Mouse (Mus musculus) cerebellum, adult 11-12 months (tissue): Measurements from ENCODE around the gene Prkca.

Source experiments
- DNase-seq: peaks from one replicate; pipeline ENCODE4 v3.0.0; 2022

The Prkca gene

DNA sequence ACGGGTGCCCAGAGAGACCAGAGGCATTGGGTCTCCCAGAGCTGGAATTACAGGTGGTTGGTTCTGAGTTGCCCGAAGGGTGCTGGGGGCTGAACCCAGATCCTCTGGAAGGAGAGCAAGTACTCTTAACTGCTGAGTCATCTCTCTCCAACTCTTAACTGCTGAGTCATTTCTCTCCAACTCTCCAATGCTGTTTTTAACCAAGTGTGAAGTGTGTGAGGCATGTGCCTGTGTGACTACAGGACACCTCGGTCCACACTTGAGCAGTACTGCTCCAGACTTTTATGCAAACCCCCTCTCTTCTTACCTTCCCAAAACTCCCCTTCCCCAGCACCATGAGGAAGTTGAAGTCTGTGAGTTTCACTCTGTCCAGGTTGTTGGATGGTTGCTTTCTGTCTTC is 357.8 kb downstream of the Prkca start:
- DNase-seq = no peak

GRCm38 (mm10) chr11:107983883-107984282 is 359.8 kb downstream of the Prkca start:
- no peak for DNase-seq

DNA sequence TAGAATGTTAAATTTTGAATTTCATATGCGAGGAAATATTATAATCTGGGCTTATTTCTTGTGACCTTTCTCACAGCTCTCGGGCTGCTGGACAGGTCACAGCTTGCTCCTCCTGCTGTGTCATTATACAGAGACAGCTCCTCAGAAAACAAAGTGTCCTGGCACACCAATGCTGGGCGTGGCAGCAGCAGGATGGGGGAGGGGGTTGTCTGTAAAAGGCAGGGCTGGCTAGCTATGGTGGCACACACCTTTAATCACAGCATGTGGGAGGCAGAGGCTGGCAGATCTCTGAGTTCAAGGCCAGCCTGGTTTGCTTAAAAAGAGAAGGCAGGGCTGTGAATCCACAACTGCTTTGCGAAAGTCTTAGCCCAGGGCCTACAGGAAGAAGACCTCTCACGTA is 360.5 kb downstream of the Prkca start:
- DNase-seq = no peak

DNA sequence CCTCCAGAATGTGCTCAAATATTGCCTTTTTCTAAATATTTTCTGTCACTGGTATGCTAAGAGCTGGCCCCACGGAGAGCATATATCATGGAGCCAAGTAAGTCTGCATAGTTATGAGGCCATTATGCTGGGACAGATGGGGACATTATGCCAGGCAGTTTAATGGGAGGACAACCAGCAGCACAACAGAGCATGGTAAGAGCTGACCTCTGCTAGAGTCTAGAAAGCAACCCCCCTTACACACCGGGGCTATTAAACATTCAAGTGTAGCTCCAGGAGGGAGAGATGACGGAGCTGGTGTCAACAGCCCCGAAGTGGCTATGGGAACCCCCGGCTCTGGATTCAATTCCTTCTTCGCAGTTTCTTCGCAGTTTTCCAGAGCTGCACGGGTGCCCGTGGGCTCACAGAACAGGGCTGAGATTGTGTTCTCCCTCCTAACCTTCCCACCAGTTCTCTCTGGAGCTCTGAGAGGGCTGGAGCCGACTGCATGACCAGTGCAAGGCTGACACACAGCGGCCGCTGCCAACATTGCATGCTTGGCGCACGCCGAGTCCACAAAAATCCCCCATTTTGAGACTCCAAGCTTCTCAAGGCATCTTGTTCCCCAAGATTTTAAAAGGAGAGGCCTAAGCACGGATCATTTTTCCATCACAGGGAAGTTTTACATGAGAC is 361.4 kb downstream of the Prkca start:
- DNase-seq = no peak

DNA sequence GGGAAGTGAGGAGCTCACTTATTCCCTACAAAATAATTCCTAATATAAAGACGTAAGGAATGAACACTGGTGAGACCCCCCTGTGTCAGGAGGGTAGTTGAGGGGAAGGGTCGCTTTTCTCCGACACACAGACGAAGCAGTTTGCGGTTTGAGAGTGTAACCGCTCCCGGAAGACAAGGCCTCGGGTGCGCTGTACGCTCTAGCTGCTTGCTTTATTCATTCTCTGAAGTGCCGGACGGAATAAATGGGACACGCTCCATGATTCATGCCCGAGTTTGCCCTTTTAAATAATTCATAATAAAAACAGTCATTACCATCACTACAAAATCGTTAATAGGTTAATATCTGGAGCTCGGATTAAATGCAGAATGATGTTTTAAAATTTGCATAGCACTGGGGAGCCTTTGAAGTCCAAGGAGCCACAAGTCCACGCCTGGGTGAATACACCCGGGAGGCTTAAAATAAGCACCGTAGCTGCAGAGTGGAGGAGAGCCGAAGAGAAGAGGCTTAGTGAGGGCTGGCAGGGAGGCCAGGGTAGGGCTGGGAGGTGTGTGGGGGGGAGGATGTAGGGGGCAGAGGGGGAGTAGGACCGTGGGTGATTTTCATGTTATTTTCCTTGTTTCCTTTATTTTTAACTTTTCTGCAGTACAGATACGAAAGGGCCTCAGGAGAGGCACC is 364.1 kb downstream of the Prkca start:
- DNase-seq = no peak

GRCm38 (mm10) chr11:107969943-107970342 is 373.8 kb downstream of the Prkca start:
- no peak for DNase-seq

- no peak for DNase-seq
Measured at GRCm38 (mm10) chr11:107968147-107968546, 375.6 kb downstream of the Prkca start.

DNA sequence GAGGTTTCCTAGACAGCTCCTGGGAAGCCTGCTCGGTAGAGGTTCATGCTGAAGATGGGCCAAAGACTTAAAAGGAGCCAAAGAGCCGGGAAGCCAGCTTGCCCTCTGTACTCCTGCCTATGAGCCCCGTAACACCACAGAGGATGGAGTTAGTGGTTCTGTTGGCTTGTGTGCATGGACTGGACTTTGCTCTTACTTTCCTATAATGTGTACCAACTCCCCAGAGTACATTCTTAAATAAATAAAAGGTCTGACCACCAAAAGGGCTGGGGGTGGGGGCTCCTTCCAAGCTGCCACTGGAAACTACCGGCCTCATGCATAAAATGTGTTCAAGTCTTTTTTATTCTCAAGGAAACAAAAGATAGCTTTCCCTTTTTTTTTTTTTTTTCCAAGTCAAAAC is 377.5 kb downstream of the Prkca start:
- no peak for DNase-seq

DNA sequence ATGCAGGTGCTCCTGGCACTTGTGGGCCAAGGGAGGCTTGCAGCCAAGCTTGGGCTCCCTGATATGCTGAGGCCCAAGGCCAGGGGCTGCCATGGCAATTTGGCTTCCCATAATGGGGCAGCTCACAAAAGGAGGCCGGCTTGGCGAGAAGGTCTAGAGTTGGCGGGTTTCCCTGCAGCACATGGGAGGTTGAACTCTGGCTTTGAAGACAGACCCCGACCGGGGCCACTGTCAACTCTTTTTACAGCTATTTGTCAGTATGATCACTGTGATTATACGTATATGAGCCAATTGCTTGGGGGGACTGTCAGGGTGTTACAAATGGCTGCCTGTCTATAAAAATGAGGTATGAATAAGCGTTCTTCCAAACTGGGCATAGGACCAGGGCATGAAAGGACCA is 378.3 kb downstream of the Prkca start:
- peak; percentile 46 for DNase-seq

- no peak for DNase-seq
Measured at GRCm38 (mm10) chr11:107957566-107958350, 386.0 kb downstream of the Prkca start.

DNA sequence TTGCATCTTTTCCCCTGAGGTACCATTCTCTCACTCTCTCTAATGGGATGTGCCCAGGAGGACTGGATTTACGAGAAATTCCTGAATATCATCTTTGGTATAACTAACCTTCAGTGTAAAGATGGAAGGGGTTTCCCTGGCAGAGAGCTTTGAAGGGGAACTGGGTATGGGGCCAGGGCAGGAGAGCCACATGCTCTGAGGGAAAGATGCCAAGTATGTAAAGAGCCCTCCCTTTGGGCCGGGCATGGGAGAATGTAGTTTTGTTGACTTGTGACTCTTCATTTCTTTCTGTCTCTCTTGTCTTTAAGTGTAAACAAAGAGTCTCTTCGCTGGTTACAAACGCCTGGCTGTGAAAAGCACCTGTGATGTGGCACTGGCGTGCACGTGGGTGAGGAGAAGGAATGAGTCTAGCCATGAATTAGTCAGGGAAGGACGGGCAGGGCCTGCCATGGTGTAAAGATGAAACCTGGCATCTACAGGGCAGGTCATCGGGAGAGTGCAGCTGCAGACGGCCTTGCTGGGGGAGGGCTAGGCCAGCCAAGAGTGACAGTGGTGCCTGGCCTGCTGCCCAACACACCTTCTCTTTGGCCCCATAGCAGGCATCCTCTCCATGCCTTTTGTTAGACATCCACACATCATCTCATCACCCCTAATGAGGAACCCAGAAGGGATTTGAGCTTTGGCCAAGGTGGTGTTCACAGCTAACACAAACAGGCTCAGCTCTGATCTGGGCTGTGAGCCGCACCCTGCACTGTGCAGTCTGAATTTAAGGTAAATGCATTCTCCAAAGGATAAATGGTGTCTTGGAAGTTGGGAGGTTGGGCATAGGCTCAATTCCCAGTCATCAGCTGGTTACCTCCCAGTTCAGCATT is 388.3 kb downstream of the Prkca start:
- DNase-seq = no peak

DNA sequence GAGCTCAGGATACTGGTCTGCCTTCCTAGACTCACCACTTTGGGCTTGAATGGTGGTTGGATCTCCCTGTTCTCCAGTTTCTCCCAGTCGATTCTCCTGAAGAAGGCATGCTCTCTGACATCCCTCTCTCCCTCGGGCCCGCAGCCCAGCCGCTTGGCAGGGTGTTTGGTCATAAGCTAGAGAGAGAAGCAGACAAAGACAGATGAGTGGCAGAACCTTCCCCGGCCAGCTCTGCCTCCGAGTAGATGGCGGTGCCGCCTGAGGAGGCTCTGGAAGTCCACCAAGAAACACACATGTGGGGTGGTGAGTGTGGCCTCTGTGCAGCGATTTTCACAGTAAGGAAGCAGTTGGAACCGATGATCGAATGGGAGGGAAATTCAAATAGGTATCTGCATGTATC is 392.3 kb downstream of the Prkca start:
- DNase-seq = peak; percentile 23

DNA sequence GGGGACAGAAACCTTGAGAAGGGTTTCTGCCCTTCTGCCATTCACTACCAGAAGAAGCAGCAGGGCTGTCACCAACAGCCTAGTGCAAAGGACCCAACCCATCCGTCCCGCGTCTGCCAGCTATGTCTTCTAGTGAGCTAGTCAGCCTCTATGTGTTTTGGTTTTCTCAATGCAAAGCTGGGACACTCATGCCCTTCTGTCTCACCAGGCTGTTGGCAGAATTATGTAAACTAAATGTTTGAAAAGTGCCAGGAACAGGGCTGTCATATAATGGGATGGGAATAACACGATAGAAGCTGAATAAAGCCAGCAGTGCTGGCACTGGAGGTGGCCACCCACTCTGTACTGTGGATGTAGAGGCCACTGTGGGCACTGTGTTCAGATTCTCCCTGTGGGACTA is 393.1 kb downstream of the Prkca start:
- no peak for DNase-seq

GRCm38 (mm10) chr11:107950211-107950610 is 393.5 kb downstream of the Prkca start:
- no peak for DNase-seq

DNA sequence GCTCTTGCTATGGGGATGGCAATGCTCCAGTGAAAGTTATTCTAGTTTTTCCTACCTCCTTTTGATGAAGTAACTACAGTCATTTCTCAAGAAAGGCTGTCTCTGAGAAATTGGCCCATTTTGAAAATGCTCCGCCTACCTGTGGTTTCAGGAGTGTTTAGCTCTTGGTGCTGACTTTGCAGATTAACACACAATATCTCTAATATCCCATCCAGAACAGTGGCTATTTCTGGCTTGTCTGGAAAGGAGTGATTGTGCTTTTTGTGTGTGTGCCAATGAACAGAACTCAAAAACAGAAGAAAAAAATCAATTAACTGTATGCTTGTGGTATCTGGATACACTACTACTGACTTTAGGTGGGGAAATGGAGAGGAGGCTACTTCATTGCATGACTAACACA is 395.8 kb downstream of the Prkca start:
- DNase-seq = no peak

GRCm38 (mm10) chr11:107946823-107947222 is 396.9 kb downstream of the Prkca start:
- no peak for DNase-seq

- DNase-seq = no peak
Measured at GRCm38 (mm10) chr11:107936929-107937328, 406.8 kb downstream of the Prkca start.

DNA sequence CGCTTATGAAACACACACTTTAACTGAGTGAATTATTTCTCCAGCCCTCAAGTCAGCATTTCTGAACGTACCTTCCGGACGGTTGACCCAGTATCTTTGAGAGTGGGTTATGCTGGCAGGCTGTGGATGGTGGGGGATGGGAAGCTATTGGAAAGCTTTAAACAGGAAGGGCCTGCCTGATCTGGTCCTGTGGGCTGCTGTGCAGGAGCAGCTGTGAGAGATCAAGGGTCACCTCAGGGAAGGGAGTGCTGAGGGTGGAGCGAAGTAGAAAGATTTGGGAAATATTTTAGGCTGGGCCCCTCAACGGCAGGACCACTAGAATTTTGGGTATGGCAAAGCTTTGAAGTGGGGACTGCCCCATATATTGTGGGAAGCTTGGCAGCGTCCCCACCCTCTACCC is 412.0 kb downstream of the Prkca start:
- no peak for DNase-seq

DNA sequence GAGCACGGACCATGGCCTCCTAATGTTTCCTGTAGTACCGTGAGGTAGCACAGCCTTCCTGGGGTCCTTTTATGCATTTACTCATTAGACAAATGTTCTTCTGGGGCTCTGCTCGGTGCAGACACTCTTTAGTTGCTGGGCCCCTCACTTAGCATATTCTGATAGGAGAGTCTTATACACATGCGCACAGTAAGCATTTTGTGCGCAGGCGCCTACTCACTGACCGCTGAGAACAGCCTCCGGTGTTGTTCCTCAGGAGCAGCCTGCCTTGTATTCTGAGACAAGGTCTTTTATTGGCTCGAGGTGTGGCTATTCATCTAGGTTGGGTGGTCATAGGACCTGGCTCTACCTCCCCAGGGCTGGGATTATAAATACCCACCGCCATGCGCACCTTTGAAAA is 412.4 kb downstream of the Prkca start:
- no peak for DNase-seq

- DNase-seq = no peak
Measured at GRCm38 (mm10) chr11:107929712-107930111, 414.0 kb downstream of the Prkca start.

- no peak for DNase-seq
Measured at GRCm38 (mm10) chr11:107919852-107920508, 423.7 kb downstream of the Prkca start.

GRCm38 (mm10) chr11:107917721-107918235 is 425.9 kb downstream of the Prkca start:
- DNase-seq = no peak
